Mouse (Mus musculus) embryo, embryonic 11.5 days (tissue): Measurements from ENCODE around the gene Ncaph.
"Not testable (repeated sequence)": the region's sequence is repeated elsewhere in the genome, so short reads cannot be mapped to it uniquely, and the experiment has no call there.

ENCODE experiments used
- DNase-seq: peaks from one replicate; pipeline ENCODE4 v3.0.0-alpha.2; 2012; ENCODE audit warnings: low read depth, low spot score

The Ncaph gene

GRCm38 (mm10) chr2:127090151-127090550, 43.6 kb downstream of the Ncaph start:
- not testable (repeated sequence) for DNase-seq

- DNase-seq: no peak
Observed at GRCm38 (mm10) chr2:127086235-127086634, 47.5 kb downstream of the Ncaph start.

- DNase-seq: no peak
Observed at GRCm38 (mm10) chr2:127080591-127081218, 53.0 kb downstream of the Ncaph start.

GRCm38 (mm10) chr2:127079881-127080590, 53.7 kb downstream of the Ncaph start:
- DNase-seq: no peak

- DNase-seq: not testable (repeated sequence)
Observed at GRCm38 (mm10) chr2:127079066-127079465, 54.7 kb downstream of the Ncaph start.

GRCm38 (mm10) chr2:127077611-127078010, 56.1 kb downstream of the Ncaph start:
- DNase-seq: no peak

- DNase-seq: no peak
Observed at GRCm38 (mm10) chr2:127074116-127074515, 59.6 kb downstream of the Ncaph start.

- no peak for DNase-seq
Observed at GRCm38 (mm10) chr2:127070879-127071278, 62.9 kb downstream of the Ncaph start.

- DNase-seq: peak; percentile 85
Observed at GRCm38 (mm10) chr2:127070435-127070841, 63.3 kb downstream of the Ncaph start, which contains the start of gene Blvra. TSS of gene Blvra (plus strand) at chr2:127070665.

GRCm38 (mm10) chr2:127069781-127070434, 63.8 kb downstream of the Ncaph start:
- no peak for DNase-seq

GRCm38 (mm10) chr2:127068806-127069205, 64.9 kb downstream of the Ncaph start:
- no peak for DNase-seq

- DNase-seq: no peak
Observed at GRCm38 (mm10) chr2:127061471-127061870, 72.3 kb downstream of the Ncaph start.
